Mouse (Mus musculus) embryonic facial prominence, embryonic 10.5 days (tissue): ENCODE results near the gene Renbp. TPM values are rescaled to one million over a fixed set of nuclear protein-coding genes. Genes with fewer than 3 reads are reported as not detected.
A peak's percentile ranks its signal among the peaks of the same experiment; 100 is the strongest.

Source experiments
- DNase-seq: peaks from one replicate; pipeline ENCODE4 v3.0.0-alpha.2; 2017; ENCODE audit warnings: low spot score
- H3K27ac ChIP-seq: fragments of 300-500 bp; sonication (generic); replicated peaks from 2 replicates; pipeline ENCODE4 v1.5.1; 2016; ENCODE audit warnings: mild to moderate bottlenecking
- H3K27me3 ChIP-seq: fragments of 300-500 bp; sonication (generic); replicated peaks from 2 replicates; pipeline ENCODE4 v1.6.1; 2016; ENCODE audit warnings: low read depth, mild to moderate bottlenecking; ENCODE audit not compliant: poor library complexity, severe bottlenecking
- H3K36me3 ChIP-seq: fragments of 300-500 bp; sonication (generic); replicated peaks from 2 replicates; pipeline ENCODE4 v1.6.1; 2016; ENCODE audit warnings: mild to moderate bottlenecking, moderate library complexity
- H3K4me1 ChIP-seq: fragments of 300-500 bp; sonication (generic); 2 replicates; pipeline ENCODE4 v1.6.1; 2016
- H3K4me3 ChIP-seq: fragments of 300-500 bp; sonication (generic); 2 replicates; pipeline ENCODE4 v1.5.1; 2016; ENCODE audit warnings: mild to moderate bottlenecking, moderate library complexity
- H3K9me3 ChIP-seq: fragments of 300-500 bp; sonication (generic); 2 replicates; pipeline ENCODE4 v1.6.1; 2016; ENCODE audit warnings: mild to moderate bottlenecking
- WGBS: fragments of 180-500 bp; shearing (Covaris S2); methylation state at CpG from one replicate; pipeline ENCODE4 v1.1.7; 2016; 5-methylcytosine and 5-hydroxymethylcytosine counted together
- polyA plus RNA-seq: library from polyadenylated mRNA; unstranded; fragments of >200 nt; fragmentation: Nextera tagmentation; extraction: Ambion mirVana; gene quantifications from 2 replicates; pipeline ENCODE4 v1.2.1, GENCODE M21; 2016

The Renbp gene
- polyA plus RNA-seq, 1 experiment from 2014 or later = 22.4 TPM

GRCm38 (mm10) chrX:73954988-73955387 is 24.3 kb upstream of the Renbp start:
- H3K36me3 ChIP-seq = peaks cover 100% of the 10 kb centered on the region
- DNase-seq = no peak
- H3K27me3 ChIP-seq = 0 out of 2 replicates have a peak, but pooled peaks cover 8% of the 10 kb centered on the region
- H3K4me1 ChIP-seq = no peaks in the 10 kb centered on the region
- H3K27ac ChIP-seq = no peak overlapping the region
- WGBS = 97% methylated on average over 6 of the region's 6 CpGs
- H3K9me3 ChIP-seq = no peaks in the 10 kb centered on the region
- H3K4me3 ChIP-seq = no peak overlapping the region

DNA sequence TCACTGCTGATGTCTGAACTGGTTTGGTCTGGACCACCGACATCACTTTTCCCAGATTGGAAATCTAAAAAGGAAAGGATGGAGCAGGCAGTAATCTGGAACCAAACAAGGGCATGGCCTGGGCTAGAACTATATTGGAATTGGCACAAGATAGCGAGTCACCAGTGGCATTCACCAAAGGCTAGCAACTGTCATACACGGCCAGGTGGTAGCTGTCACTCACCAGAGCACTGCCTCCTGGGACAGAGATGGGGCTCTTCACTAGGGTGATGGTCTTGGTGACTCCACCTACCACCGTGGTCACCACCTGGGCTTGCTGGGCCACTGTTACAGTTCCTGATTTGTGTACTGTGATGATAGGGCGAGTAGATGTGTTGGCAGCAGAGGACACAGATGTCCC is 22.0 kb upstream of the Renbp start:
- H3K27ac ChIP-seq = no peak overlapping the region
- H3K4me1 ChIP-seq = no peaks in the 10 kb centered on the region
- 0 out of 2 replicates have a peak, but pooled peaks cover 4% of the 10 kb centered on the region for H3K27me3 ChIP-seq
- WGBS = 89% methylated on average over 5 of the region's 5 CpGs
- no peak overlapping the region for H3K4me3 ChIP-seq
- H3K36me3 ChIP-seq = peaks cover 100% of the 10 kb centered on the region
- DNase-seq = no peak
- no peaks in the 10 kb centered on the region for H3K9me3 ChIP-seq

DNA sequence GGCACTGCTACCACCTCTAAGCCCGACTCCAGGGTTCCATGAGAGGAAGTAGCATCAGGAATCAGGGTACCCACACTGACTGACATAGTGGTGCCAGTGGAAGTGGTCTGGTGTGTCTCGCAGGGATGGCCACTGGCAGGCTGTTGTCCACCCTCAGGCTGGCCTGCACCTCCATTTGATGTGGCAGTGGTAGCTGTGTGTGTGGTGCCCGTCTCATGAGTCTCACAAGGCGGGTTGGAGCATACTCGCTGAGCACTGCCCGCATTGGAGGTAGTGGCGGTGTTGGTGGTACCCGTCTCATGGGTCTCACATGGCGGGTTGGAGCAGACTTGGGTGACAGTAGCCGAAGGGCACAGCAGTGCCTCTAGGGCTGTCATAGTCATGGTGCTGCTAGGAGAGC is 18.7 kb upstream of the Renbp start:
- DNase-seq = no peak
- peaks cover 100% of the 10 kb centered on the region for H3K36me3 ChIP-seq
- no peaks in the 10 kb centered on the region for H3K9me3 ChIP-seq
- H3K27ac ChIP-seq = no peak overlapping the region
- H3K4me3 ChIP-seq = no peak overlapping the region
- no peaks in the 10 kb centered on the region for H3K27me3 ChIP-seq
- no peaks in the 10 kb centered on the region for H3K4me1 ChIP-seq
- 94% methylated on average over 10 of the region's 10 CpGs for WGBS

DNA sequence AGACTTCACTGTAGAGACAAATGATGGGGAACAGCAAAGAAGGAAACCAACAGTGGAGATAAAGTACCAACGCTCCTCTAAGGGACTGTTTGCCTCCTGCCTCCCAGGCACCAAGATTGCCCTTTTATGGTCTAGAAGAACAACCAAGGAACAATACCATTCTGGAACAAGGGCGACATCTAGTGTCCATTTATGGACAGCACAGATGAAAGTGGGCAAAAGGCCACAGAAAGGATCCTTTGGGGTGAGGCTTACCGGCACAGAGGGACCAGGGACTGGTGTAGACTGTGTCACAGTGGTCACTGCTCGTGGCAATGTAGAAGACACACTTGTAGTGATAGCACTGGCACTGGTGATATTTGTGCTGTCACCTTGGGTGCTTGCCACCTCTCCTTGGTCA is 18.0 kb upstream of the Renbp start:
- WGBS = 42% methylated on average over 4 of the region's 4 CpGs
- Histone ChIP-seq H3K36me3 (peaks cover 100% of the 10 kb centered on the region), H3K27ac (no peak overlapping the region), H3K4me3 (no peak overlapping the region), H3K27me3 (no peaks in the 10 kb centered on the region), H3K9me3 (no peaks in the 10 kb centered on the region), H3K4me1 (no peaks in the 10 kb centered on the region)
- peak; percentile 43 for DNase-seq

GRCm38 (mm10) chrX:73946896-73947295 is 16.2 kb upstream of the Renbp start:
- 91% methylated on average over 6 of the region's 6 CpGs for WGBS
- no peaks in the 10 kb centered on the region for H3K4me1 ChIP-seq
- H3K9me3 ChIP-seq = no peaks in the 10 kb centered on the region
- H3K36me3 ChIP-seq = peaks cover 100% of the 10 kb centered on the region
- no peak overlapping the region for H3K4me3 ChIP-seq
- DNase-seq = no peak
- H3K27me3 ChIP-seq = no peaks in the 10 kb centered on the region
- no peak overlapping the region for H3K27ac ChIP-seq

- Histone ChIP-seq H3K9me3 (no peaks in the 10 kb centered on the region), H3K4me3 (no peak overlapping the region), H3K27ac (no peak overlapping the region), H3K4me1 (no peaks in the 10 kb centered on the region), H3K27me3 (0 out of 2 replicates have a peak, but pooled peaks cover 6% of the 10 kb centered on the region), H3K36me3 (peaks cover 70% of the 10 kb centered on the region)
- WGBS = 78% methylated on average over 2 of the region's 2 CpGs
- no peak for DNase-seq
These were observed 11.6 kb upstream of the Renbp start for GRCm38 (mm10) chrX:73942294-73942693.

GRCm38 (mm10) chrX:73941860-73942259 is 11.2 kb upstream of the Renbp start:
- Histone ChIP-seq H3K9me3 (no peaks in the 10 kb centered on the region), H3K27me3 (0 out of 2 replicates have a peak, but pooled peaks cover 6% of the 10 kb centered on the region), H3K4me1 (no peaks in the 10 kb centered on the region), H3K4me3 (no peak overlapping the region), H3K27ac (no peak overlapping the region), H3K36me3 (peaks cover 66% of the 10 kb centered on the region)
- no peak for DNase-seq
- WGBS = 95% methylated on average over 2 of the region's 2 CpGs

- 82% methylated on average over 2 of the region's 2 CpGs for WGBS
- H3K27ac ChIP-seq = no peak overlapping the region
- H3K36me3 ChIP-seq = no peaks in the 10 kb centered on the region
- H3K4me3 ChIP-seq = no peak overlapping the region
- no peak for DNase-seq
- no peaks in the 10 kb centered on the region for H3K9me3 ChIP-seq
- H3K4me1 ChIP-seq = 0 out of 2 replicates have a peak, but pooled peaks cover 4% of the 10 kb centered on the region
- 0 out of 2 replicates have a peak, but pooled peaks cover 4% of the 10 kb centered on the region for H3K27me3 ChIP-seq
These were observed 1.2 kb upstream of the Renbp start for GRCm38 (mm10) chrX:73931871-73932270.

DNA sequence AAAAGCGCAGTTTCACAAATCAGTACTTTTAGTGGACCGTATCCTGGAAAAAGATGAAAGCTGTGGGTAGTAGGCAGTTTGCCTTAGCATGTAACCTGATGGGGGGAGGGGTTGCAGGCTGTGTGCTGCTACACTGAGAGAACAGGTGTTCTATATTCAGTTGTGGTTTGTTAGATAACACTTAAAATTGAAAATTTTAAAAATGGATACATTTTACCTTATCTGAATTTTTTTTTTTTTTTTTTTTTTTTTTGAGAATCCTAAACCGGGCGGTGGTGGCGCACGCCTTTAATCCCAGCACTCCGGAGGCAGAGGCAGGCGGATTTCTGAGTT is 8.1 kb downstream of the Renbp start:
- peaks cover 26% of the 10 kb centered on the region for H3K36me3 ChIP-seq
- H3K27ac ChIP-seq = peak overlapping the region; percentile 87
- 77% methylated on average over 8 of the region's 8 CpGs for WGBS
- no peak for DNase-seq
- H3K4me1 ChIP-seq = peaks cover 6% of the 10 kb centered on the region; the same call in 1 of the 2 replicates
- peak overlapping the region; percentile 68 for H3K4me3 ChIP-seq
- no peaks in the 10 kb centered on the region for H3K9me3 ChIP-seq
- no peaks in the 10 kb centered on the region; the same call in 1 of the 2 replicates for H3K27me3 ChIP-seq

GRCm38 (mm10) chrX:73921823-73922549 is 8.7 kb downstream of the Renbp start, which contains the start of the genes Arhgap4 and Naa10:
Gene Arhgap4, minus strand, starts transcription at chrX:73921870.
Gene Naa10, minus strand, starts transcription at chrX:73921944.
- DNase-seq = peak; percentile 88
- H3K9me3 ChIP-seq = no peaks in the 10 kb centered on the region
- WGBS = 20% methylated on average over 43 of the region's 43 CpGs
- peaks cover 32% of the 10 kb centered on the region for H3K36me3 ChIP-seq
- H3K27ac ChIP-seq = peak within 1 kb of the TSS; percentile 87
- H3K4me3 ChIP-seq = peak within 1 kb of the TSS; percentile 68
- peaks cover 6% of the 10 kb centered on the region; the same call in 1 of the 2 replicates for H3K4me1 ChIP-seq
- no peaks in the 10 kb centered on the region; the same call in 1 of the 2 replicates for H3K27me3 ChIP-seq

DNA sequence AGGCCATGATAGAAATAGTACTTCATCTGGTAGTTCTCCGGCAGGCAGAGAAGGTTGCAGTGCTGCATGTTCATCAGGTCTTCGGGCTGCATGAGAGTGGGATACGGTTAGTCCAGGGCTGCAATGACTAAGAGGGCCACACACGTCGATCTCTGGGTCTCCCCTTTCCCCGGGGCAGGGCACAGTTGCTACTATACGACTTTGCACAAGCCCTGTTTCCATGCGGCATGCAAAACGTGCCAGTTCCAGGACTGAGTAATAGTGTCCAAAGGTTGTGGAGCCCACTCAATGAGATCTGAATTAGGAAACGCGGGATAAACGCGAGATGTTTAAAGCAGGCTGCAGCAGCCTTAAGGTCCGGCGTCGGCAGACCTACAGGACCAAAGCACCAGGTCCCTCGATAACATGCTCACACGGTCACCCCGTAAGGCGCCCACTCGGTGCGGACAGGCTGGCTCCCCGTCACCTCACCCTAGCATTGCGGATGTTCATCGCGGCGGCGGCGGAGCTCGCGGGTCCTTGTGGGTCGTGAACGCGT is 9.3 kb downstream of the Renbp start:
- 17% methylated on average over 34 of the region's 34 CpGs for WGBS
- Histone ChIP-seq H3K27ac (peak overlapping the region; percentile 87), H3K27me3 (no peaks in the 10 kb centered on the region; the same call in 1 of the 2 replicates), H3K36me3 (peaks cover 38% of the 10 kb centered on the region), H3K4me3 (peak overlapping the region; percentile 68), H3K4me1 (peaks cover 6% of the 10 kb centered on the region; the same call in 1 of the 2 replicates), H3K9me3 (no peaks in the 10 kb centered on the region)
- no peak for DNase-seq

DNA sequence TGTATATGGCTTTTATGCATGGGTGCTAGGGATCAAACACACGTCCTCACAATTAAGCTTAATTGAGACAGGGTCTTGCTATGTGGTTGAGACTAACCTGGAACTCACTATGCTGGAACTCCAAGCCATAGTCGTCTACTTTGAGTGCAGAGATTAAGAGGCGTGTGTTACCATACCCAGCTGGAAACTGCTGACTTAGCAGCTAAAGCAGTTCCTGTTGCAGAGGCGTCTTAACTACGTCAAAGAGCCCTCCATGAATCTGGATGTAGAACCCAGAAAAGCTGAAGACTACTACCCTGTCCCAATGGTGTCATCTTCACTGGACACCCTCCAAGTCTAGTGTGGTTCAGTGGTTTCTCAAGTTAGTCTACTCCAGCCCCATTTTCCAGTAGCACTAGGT is 12.0 kb downstream of the Renbp start:
- Histone ChIP-seq H3K27ac (no peak overlapping the region), H3K9me3 (no peaks in the 10 kb centered on the region), H3K36me3 (peaks cover 38% of the 10 kb centered on the region), H3K4me3 (no peak overlapping the region), H3K4me1 (peaks cover 6% of the 10 kb centered on the region; the same call in 1 of the 2 replicates), H3K27me3 (no peaks in the 10 kb centered on the region; the same call in 1 of the 2 replicates)
- 84% methylated on average over 5 of the region's 5 CpGs for WGBS
- no peak for DNase-seq

GRCm38 (mm10) chrX:73916945-73917344 is 13.7 kb downstream of the Renbp start:
- Histone ChIP-seq H3K4me3 (no peak overlapping the region), H3K27me3 (no peaks in the 10 kb centered on the region; the same call in 1 of the 2 replicates), H3K4me1 (peaks cover 6% of the 10 kb centered on the region; the same call in 1 of the 2 replicates), H3K9me3 (no peaks in the 10 kb centered on the region), H3K27ac (no peak overlapping the region), H3K36me3 (peaks cover 38% of the 10 kb centered on the region)
- no peak for DNase-seq
- 88% methylated on average over 8 of the region's 8 CpGs for WGBS
